Mouse (Mus musculus): ENCODE results near the gene Prps1l3. TPM values are rescaled to one million over a fixed set of nuclear protein-coding genes. Genes with fewer than 3 reads are reported as not detected.

Prps1l3 gene
- polyA plus RNA-seq, 1 experiment from 2014 or later, result 64.2 TPM

DNA sequence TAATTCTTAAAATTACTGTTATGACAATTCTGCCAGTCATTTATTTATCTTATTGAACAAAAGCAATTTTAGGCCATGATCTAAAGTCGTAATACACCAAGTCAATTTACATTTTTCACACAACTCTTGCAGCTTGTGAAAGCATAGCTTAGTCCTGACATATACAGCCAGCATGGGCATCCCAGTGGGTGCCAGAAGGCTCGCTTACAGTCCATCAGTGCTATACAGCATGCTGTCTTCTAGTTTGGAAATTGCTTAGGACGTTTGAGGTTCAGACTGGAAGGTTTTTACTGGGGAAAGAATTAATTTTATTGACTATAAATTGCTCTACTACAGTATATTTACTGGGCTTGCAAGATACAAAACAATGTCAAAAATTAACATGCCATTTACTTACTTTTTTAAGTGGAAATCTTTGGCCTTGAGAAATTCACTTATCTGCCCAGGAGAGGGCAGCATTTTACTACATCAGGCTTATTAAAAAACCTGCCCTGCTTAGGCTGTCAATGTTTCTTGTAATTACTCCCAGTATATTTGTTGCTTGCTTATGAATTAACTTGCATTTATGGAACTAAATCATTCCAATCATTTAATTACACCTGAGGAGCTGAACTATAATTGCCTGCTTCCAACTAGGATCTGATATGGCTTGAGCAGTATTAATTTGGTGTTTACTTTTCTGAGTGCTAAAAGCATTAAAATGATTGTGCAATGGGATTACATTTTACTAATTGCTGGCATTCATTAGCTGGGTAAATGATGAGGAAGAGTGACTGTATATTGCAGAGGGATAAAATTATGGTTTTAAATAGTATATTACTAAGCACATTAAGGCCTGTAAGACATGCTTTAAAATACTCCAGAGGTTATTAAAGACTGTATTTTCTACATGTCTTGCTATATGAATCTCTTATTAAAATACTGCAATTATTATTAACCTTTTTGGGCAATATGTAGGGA lies 51.2 kb downstream of the Prps1l3 start:
- no peak for DNase-seq (ENCODE audit: low spot score)
- WGBS, result 39% methylated on average over 3 of the region's 3 CpGs

DNA sequence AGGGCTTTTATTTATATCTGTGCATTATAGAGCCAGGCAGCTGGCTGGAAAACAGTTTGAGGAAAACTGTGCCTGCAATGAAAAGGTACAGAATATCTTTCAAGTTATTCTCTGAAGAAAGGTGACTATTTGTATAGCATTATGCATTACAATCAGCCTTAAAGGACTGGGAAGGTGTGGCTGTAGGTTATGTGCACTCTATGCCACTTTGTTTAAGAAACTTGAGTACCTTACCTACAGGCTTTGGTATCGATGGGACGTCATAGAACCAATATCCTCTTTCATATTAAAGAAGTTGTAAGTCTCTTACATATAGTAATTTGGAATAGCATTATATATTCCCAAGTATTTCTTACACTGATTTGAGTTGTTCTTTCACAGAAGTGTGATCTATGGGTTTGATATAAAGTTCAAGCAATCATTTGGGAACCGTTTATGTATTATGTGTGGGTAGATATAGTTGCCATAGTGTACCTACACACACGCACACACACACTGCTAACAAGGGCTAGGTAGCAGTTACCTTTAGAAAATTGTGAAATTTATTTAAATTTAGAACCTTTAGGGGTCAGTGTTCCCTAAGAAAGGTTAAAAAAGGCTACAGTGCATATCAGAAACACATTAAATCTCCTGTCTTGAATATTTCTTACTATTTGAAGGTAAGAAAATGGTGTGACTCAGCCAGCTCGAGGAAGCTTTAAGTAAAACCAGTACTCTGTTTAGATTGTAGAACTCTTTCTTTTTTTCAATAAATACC lies 55.3 kb downstream of the Prps1l3 start:
- DNase-seq (ENCODE audit: low spot score), result no peak
- H3K9me3 ChIP-seq, result no peaks in the 10 kb centered on the region
- 77% methylated on average over 5 of the region's 5 CpGs for WGBS

More for the DNA sequence above, 51.2 kb downstream of the Prps1l3 start:
- no peaks in the 10 kb centered on the region for H3K9me3 ChIP-seq
- H3K36me3 ChIP-seq, result no peaks in the 10 kb centered on the region
- no peak overlapping the region for H3K4me3 ChIP-seq
- no peak overlapping the region for H3K27ac ChIP-seq
- no peaks in the 10 kb centered on the region for H3K27me3 ChIP-seq (ENCODE audit: insufficient read depth, poor library complexity, severe bottlenecking)
- H3K4me1 ChIP-seq, result no peaks in the 10 kb centered on the region

More for the DNA sequence above, 55.3 kb downstream of the Prps1l3 start:
- Histone ChIP-seq H3K27ac (no peak overlapping the region), H3K4me1 (no peaks in the 10 kb centered on the region), H3K4me3 (no peak overlapping the region), H3K27me3 (ENCODE audit: insufficient read depth, poor library complexity, severe bottlenecking) (no peaks in the 10 kb centered on the region), H3K36me3 (no peaks in the 10 kb centered on the region)

Other genes starting within 250 kb of the Prps1l3 start
- 3.9 and 5.3 TPM in 2 replicates for gene Slc25a21, start 32.9 kb upstream of the Prps1l3 start, polyA plus RNA-seq (2016; fragmentation: Nextera tagmentation; extraction: Ambion mirVana)
- gene Mipol1, start within 50 bp of the Prps1l3 start, polyA plus RNA-seq (2016; fragmentation: Nextera tagmentation; extraction: Ambion mirVana), result 8.7 and 10.2 TPM in 2 replicates

All from heart, embryonic 10.5 days (tissue).